Mouse (Mus musculus) thymus, postnatal 36 days (tissue): ENCODE data around the gene Rxylt1.

ENCODE experiments used
- DNase-seq, 2 experiments: peaks; one replicate each; pipeline ENCODE4 v3.0.0; 2022; ENCODE audit warnings: mixed read lengths in 2 of 2

The Rxylt1 gene

DNA sequence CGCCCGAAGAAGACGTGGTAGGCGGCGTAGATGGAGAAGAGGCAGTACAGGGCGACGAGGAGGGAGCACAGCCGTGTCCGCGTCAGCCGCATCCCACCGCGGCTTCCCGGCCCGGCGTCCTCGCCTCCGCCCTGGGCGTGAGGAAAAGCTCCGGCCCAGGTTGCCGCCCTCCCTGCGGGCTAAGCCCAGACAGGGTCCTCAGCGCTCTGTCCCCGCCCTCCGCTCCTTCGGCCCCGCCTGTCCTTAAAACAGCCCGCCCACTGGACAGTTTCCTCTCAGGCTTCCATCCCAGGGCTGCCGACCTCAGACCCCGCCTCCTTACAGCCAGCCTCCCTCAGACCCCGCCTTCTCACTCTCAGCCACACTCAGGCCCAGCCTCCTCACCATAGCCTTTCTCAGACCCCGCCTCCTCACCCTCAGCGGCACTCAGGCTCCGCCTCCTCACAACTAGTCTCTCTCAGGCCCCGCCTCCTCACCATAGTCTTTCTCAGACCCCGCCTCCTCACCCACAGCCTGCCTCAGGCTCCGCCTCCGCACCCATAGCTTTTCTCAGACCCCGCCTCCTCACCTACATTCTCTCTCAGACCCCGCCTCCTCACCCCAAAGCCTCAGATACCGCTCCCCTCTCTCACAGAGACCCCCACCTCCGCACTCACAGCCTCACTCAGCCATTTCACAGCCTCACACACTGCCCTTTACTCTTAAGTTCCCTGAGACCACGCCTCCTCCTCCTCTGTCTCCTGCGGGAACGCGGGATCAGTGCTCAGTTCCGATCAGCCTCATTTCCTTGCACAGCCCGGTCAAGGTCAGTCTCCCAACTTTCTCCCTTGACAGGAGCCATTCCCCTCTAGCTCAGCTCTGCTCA lies at the start of gene Rxylt1:
Rxylt1 (minus strand) TSS at position 392 of the 865 bp plus-strand sequence.
- DNase-seq, result peak; percentile 94 to 97

DNA sequence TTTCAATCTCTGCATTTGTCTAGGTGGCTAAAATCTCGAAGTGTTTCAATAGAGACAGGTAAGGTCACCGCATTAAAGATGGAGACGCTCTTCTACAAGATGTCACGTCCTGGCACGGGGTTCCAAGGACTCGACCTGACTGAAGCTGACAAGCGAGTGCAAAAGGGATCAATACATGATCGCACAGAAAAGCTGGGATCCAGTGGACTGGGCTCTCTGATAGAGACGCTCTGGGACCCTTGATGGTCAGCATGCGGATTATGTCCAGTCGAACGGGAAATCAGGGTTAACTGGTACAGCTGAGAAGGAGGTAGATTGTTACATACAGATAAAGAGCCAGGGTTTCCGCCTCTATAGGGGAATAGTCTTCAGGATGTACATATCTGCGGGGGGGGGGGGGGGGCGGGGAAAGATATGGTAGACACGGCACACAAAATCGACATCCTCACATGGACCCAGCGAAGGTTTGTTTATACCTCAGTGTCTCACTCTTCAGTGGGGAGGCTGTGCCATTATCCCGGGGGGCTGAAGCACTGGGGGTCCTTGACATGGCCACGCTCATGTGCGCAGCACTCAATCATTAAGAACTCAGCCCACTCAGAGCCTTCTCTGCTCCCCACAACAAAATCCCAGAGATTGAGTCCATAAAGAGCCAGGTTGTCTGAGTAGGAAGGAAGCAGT lies 24.3 kb upstream of the Rxylt1 start:
- DNase-seq, result no peak

DNA sequence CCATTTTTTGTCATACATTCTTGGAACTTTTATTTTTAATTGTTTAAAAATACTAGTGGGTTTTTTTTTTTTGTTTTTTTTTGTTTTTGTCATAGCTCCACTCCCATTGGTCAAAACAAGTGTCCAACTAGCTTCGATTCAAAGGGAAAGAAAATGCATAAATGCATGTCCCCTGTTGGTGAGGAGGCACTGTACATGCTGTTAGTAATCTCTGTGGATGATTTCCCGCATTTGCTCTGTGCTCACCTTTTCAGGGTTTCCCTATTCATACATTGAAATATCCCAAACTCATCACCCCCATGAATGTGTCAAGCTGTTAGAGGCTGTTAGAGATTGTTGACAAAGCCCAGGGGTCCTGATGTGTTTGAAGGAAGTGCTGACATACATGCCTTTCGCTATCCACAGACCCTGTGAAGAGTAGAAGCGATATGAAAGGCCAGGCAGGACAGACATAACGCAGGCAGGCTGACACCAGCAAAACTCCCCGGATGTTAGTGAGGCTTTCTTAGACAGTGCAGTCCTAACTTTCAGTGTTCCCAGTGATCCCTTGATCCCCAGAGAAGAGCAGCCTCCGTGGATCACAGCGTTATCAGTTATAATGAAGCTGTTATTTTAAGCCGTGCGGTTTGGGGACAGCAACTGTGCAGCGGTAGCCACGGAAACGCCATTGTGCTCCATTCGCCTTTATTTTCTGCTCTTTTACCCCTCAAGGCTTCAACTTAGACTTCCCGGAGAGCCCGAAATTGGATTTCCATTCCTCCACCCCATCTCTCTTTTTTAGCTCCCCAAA lies 23.5 kb upstream of the Rxylt1 start:
- DNase-seq, result no peak

DNA sequence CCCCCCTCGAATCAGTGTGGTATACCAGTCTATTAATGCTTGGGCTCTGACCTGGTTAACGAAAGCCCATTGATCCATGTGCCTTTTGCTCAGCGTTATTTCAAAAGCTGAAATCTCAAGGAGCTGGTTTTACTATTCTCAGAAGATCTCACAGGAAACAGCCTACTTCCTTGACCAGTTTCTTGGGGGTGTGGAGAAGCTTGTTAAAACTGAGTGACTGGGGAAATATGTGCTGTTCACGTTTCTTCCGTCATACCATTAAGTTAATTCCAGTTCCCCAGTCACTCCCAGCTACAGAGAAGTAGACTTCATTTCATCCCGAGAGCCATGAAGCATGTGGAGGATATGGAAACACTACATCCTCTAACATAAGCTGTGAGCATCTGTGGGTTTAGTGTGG lies 22.3 kb upstream of the Rxylt1 start:
- DNase-seq, result no peak

DNA sequence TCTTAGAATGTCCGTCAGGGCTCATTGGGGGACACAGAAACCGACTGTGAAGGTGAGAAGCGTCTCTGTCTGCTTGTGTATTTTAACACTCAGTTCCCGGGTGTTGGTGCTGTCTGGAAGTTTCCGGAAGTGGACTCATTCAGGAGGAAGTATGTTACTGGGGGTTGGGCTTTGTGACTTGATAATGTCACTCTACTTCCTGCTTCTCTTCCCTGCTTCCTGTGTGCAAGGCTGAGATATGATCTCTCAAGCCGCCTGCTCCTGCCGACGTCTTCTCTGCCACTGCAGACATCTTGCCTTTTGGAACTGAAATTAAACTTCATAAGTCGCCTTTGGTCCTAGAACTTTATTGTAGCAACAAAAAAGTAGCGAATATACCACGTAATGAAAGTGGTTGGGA lies 19.5 kb upstream of the Rxylt1 start:
- DNase-seq, result no peak

DNA sequence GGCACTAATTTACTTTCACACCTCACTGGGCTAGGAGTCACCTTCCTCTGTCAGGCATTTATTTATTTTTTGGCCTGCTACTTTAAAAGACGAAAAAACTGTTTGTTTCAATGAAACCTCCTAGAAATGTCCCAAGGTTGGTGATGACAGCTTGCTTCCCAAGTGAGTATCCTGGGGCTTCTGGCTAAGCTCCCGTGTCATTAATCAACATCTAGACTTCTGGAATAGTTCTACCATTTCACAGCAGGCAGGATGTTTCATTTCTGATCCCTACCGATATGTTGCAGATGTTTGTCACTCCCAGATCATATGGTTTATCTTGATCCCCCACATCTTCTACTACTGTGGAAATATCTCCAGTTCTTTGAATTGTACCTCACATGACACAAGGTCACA lies 9.5 kb upstream of the Rxylt1 start:
- DNase-seq, result no peak

DNA sequence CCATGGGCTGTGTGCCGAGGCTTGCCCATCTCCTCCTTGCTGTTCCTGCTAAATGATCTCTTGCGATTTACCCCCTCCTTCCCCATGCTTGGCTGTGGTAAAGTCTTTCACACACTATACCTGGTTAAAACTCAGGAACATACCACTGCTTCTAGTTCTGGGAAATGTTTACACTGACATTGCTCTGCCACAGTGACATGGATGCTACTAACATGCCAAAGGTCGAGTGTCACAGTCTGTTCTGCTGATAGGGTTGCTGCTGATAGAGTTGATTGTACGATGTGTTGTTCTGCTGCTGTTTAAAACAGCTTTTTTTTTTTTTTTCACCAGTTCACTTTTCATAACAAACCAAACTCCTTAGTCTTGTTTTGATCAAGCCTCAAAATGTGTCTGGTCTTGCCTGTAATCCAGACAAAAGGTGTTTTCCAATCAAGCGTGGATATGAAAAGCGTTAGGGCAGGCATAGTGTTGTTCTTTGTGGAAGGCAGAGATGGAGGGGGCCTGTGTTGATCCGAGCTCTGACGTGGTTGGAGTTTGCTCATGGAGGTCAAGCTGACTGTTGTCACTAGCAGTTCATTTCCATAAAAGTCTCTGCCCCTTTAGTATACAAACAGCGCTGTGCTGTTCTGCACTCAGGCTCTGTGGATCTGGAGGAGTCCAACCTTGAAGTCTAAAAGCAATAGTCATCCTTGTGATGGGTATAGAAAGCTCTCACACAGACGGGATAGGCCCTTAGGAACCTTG lies 8.9 kb upstream of the Rxylt1 start:
- DNase-seq, result no peak

DNA sequence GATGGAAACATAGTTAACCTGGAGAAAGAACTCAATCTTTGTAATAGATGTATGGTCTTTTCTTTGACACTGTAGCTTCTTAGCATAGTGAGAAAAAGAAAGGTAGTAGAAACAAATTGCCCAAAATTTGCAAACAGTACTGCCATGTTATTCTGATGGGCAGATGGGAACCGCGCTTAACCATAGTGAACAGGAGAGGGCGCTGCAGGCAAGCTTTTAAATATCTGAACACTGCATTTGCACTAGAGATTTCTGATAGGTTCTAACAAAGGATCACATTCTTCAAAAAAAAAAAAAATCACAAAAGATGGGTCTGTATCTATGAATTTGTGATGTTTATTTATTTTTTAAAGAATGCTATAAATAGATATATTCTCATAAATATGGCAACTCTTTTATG lies 8.2 kb upstream of the Rxylt1 start:
- peak; percentile 23 to 37 for DNase-seq

DNA sequence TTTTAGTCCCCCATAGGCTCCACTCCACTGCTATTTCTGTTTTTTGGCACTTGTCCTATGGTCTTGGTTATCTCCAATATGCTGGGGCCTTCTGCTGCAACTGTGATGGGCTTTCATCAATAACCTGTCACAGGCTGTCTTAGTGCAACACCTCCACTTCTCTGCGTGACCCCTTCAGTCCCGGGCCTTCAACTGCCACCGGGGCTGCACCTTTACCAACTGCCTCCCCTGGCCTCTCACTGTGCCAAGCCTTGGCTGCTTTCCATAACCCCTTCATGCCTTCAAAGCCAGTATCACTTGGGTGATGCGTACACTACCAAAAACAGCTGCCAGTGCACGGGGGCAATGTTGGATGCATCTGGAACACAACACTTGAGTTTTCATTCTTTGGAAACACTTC lies 5.5 kb upstream of the Rxylt1 start:
- no peak for DNase-seq

DNA sequence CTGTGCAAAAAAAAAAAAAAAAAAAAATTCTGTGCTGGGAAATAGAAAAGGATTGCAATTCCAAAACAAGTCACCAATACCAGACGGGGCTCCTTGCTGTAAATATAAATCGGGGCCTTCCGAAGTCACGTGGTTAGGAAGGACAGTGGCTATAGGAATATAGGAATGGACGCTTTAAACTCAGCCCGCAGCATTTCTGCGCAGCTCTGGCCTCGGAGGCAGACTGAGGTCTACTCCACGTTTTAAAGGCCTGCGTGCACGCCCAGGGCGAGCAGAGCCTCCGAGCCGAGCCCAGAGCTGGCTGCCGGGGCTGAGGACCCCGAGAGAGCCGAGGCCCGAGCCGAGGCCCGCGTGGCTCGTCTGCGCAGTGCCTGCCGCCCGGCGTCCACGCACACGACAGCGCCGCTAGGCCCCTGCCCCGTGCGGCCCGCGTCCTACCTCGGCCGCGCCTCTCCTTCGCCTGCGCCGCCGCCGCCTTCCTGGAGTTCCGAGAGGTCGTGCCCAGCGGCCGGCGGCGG lies 650 bp downstream of the Rxylt1 start:
- DNase-seq, result no peak

DNA sequence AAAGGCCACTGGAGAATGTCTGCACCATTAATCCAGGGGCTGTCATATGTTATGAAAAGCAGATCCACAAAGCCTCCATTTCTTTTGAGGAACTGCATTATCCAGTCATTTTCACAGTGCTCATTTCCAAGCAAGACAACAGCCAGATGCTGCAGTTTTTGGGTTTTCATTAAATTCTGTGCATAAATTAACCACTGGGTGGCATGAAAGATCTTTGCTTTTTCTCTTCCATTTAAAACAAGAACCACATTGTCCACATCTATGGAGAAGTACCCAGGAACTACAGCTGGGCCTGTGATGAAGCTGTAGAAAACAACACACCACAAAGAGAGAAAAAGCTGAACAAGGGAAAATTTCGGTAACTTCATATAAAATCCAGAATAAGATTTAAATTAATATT lies 6.7 kb downstream of the Rxylt1 start:
- no peak for DNase-seq

DNA sequence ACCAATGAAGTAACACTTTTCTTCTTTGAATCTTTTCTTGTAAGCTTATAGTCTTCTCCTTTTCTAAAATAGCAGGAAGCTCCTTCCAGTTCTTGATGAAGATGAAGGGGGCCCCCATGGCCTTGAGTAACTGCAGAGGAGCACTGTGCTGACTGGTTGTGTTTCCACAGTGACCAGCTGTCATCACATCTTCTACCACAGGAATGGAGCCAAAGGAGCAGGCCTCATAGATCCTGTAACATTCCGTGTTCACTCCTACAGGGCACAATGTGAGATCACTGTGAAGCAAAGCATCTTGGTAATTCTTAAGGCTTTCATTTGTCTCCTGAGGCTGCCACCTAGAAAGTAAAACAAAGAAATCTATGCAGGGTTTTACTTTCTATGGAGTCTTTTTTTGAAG lies 15.8 kb downstream of the Rxylt1 start:
- no peak for DNase-seq

DNA sequence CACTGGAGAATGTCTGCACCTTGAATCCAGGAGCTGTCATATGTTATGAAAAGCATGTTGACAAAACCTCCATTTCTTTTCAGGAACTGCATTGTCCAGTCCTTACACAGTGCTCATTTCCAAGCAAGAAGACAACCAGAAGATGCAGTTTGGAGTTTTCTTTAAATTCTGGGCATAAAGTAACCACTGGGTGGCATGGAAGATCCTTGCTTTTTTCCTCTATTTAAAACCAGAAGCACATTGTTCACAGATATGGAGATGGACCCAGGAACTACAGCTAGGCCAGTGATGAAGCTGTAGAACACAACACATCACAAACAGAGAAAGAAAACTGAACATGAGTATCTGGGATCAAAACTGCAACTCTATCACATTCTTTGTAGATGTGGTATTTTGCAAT lies 28.0 kb downstream of the Rxylt1 start:
- DNase-seq, result no peak

DNA sequence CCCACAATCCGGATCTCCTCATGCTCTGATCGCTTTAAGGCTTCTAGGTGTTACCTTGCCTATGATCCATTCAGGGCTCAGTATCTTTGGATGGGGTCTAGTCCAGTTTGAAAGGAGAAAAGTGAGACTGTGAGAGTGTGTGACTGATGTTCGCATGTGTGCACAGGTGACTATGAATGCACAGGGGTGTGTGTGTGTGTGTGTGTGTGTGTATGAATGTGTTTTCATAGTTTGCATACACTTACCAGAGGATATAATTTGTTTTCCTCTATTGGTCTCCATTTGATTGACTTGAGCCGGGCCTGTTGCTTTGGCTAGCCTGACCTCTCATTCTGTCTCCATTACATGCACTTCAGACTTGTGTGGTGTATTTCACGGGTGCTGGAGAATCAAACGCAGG lies 41.3 kb downstream of the Rxylt1 start:
- DNase-seq, result no peak

DNA sequence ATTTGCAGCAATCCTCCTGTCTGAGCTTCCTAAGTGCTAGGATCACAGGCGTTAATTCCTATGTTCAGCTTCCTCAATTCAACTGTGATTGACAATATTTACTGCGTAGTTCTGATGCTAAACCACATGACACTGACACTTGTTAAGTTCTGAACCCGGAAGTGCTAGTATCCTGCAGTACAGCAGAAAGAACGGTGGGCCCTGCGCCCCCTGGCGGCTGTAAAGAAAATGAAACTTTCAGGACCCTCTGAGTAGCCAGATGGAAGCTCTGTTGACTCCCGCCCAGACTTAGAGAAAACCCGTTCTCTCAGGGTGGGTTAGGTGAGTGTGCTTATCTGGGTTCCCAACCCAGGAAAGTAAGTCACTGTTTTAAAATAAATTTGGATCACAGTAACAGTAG lies 42.6 kb downstream of the Rxylt1 start:
- DNase-seq, result peak; percentile 60 to 66

DNA sequence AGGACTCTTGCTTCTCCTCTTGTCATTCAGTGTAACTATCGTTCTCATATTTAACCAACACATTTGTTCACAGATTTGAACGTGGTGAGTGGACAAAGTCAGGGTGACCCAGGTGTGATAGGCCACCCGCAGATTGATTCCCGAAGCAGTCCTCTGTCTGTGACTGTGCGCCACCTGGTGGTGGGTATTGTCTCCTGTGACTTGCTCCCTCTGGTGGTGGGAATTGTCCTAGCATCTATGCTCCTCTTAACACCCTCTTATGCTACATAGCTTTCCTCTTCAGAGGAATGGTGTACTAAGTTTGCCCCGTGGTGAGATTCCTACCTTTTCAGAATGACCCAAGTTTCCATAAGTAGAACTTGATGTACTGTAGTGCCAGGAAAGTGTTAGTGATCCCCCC lies 45.3 kb downstream of the Rxylt1 start:
- peak; percentile 68 to 81 for DNase-seq

DNA sequence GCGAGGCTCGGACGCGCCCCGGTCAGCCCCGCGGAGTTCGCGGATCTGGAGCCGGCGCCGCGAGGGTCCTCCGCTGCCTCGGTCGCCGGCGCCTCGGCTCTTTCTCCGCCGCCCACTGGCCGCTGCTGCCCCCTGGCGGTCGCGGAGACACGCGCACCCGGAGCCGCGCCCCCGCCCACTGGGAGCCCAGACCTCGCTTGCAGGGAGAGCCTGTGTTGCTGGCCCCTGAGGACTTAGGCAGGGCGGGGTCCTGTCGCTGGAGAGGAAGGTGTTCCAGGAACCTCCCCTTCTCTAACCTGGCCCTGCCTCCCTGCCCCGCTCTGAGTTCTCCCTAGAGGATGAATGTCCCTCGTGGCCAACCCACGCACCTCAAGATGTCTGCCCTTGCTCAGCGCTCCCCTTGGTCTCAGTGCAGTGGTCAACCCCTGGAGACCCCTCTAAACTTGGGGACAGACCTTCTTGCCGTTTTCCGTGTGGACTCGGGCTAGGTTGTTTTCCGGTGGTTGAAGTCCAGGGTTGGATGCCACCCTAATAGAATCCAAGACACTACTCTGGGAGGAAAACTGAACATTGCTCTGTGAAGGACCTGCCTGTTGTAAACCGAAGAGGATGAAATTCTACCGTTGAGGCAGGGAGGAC lies 49.3 kb downstream of the Rxylt1 start:
- DNase-seq, result peak; percentile 74 to 79

DNA sequence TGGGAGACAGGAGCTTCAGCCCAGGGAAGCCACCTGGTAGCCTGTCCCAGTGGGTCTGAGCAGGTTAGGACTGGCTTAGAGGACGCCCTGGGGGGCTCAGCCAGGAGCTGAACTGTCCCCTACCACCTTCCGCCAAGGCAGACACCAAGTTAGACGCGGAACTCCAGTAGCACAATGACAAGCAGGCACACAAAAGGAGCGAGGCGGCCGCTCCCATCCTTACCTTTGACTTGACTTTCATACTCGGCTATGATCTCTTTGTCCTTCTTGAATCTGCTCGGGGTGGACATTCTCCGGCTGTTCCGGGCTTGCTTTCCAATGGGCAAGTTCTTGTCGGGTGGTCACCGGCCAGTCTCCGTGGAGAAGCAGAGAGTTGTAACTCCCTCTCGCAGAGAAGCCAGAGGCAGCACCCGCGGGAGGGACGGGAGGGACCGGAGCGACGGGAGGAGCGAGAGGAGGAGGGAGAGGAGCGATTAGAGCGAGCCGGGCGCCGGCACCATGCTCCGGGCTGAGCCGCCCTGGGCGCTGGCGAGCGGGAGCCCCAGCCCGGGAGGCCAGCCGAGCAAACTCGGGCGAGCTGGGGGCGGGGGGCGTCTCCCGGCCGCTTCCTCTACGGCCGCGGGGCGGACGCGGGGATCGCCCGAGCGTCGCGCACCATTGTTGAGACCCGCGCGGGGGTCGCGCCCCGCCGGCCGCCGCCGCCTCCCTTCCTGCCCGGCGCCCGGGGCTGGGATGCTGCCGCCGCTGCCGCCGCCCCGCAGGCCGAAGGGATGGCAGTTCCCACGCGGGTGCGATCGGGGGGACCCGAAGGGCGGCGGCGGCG lies 50.1 kb downstream of the Rxylt1 start, which contains the start of gene Srgap1:
Srgap1 (minus strand) TSS at position 412 of the 823 bp plus-strand sequence.
- peak; percentile 18 to 22 for DNase-seq

DNA sequence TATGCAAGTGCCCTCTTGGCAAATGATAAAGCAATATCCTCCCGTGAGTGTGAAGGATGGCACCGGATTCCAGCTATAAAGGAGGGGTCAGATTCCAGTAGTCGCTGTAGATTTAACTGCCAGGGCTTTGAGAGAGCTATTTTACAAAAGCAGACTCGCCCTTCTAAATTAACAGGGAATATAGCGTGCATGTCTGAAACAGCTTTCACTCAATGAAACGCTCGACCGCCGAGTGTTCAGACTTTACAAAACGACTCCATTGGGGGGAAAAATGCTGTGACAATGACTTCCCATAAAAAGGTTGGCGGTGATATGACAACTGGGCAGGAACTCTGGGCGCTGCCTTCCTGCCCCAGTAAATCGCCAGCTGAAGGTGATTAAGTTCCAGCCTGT lies 50.7 kb downstream of the Rxylt1 start:
- no peak for DNase-seq

DNA sequence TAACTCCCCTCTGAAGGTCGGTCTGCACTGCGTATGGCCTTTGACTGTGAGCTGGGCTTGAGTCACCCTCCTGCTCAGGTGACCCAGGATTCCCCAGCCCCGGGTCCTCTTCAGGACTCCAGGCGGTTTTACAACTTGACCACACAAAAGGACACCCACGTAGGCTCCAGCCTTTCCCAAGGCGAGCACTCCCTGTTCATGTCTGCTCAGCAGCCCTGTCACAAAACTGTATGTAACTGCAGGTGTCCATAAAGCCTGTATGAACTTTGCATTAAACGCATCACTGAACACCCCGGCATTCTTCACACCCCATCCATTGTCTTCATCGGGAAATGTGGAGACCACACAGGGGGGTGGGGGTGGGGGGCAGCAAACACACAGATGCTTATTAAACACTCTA lies 51.2 kb downstream of the Rxylt1 start:
- DNase-seq, result no peak

DNA sequence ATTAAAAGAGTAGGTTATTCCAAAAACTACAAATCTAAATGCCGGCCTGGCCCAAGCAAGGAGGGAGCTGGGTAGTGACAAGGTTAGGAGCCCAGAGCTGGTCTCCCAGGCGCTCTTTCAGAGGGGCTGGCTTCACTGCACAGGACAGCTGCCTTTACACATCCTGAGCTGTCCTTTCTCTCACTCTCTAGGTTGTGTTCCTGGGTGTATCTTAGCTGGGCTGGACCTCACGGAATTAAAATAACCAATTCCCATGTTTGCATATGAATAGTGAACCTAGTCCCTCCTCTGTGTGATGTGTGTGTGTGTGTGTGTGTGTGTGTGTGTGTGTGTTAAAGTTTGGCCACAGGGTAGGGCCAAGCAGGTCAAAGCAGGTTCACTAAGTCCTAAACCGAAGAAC lies 52.2 kb downstream of the Rxylt1 start:
- no peak for DNase-seq
